Mouse (Mus musculus) kidney, postnatal 4 days (tissue): Measurements from ENCODE around the gene Syngap1.
"Not testable (repeated sequence)": the region's sequence is repeated elsewhere in the genome, so short reads cannot be mapped to it uniquely, and the experiment has no call there.

ENCODE experiments used
- DNase-seq, 2 experiments: peaks; one replicate each; pipeline ENCODE4 v3.0.0; 2021; ENCODE audit warnings: mixed read lengths in 2 of 2

The Syngap1 gene

DNA sequence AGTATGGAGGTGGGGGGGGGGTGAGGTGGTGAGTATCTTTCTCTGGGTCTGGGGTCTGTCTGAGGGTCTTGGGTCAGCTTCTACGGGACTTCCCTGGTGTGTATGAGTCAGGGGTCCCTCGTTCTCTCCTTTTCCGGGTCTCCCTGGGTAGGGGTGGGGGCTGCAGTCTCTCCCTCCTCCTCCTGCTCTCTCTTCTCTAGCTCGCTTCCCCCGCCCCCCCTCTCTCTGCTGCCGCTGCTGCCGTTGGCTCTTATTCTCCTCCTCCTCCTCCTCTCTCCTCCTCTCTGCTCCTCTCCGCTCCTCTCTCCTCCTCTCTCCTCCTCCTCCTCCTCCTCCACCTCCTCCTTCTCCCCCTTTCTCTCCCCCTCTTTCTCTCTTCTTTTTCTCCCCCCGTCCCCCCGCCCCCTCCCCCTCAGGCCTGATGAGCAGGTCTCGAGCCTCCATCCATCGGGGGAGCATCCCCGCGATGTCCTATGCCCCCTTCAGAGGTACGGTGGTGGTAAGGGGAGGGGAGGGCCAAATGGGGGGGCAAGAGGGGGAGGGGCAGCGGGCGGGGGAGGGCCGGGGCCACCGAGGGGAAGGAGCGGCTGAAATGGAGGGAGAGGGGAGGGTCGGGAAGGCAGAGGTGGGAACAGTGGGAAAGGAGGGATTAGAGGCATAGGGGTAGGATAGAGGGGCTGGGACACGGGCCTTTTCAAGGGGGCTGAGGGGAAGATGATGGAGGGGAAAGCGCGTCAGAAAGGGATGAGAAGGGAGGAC lies at the start of gene Syngap1:
Syngap1 (plus strand) TSS at position 223 of the 759 bp plus-strand sequence.
- DNase-seq, result peak; percentile 75 to 80

DNA sequence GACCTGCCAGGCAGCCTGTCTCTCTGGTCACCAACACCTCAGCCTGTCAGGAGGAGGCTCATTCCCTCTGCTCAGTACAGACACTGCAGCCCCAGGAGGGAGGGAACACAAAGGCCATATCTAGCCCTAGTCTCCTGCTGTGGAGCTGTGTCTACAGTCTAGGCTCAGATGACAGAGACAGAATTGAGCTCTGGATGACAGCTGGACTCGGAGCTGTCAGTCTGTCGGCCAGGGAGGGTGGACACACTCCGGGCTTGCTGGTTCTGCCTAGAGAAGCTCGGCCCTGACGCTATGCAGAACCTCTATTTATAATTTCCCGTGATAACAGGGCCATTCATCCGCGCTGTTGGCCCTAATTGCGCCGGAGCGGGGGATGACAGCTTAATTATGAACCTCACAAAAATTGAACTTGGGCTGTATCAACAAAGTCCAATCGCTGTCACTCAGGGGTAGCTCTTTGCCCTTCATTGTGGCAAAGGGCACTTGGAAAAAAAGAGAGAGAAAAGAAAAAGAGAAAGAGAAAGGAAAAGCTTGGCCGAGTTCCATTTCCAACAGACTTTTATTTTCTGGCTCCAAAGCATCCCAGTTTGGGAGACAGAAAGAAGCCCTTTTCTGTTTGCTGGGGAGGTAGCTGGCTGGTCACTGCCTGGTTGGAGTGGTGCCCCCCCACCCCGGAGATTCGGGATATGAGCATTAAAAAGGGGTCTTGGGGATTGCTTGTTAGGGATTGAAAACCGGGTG lies 48.2 kb upstream of the Syngap1 start:
- DNase-seq, result peak in 1 of 2 experiments; percentile 34

DNA sequence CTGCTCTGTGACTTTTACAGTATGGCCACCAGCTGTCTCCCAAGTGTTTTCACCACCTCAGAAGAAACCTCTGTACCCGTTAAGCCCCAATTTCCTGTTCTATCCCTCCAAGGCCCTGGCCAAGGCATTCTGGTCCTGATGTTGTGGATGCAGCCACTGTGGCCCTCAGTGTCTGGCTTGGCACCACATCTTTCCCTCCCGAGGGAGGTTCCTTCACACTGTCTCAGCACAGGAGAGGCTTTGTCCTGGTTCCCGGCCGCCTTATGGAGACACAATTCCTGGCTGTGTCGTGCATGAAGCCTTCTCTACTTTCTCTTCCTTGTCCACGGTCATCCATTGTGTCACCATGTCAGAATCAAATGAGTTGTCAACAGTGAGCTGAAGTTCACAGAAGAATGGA lies 47.6 kb upstream of the Syngap1 start:
- DNase-seq, result no peak

DNA sequence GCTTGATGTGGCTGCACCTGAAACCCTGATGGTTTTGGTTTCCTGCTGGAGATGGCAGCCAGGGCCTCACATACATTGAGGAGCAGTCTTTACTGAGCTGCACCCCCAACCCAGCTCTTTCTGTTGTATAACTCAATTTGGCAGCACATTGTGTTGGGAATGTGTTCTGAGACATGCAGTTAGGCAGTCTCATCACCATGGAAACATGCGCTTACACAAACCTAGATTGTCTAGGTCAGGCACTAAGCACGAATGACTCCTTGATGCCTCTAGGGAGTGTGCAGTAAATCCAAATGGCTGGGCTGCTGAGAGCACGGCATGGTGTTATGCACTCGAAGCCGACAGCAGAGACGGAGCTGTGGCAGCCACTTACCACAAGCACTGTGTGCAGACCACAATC lies 46.7 kb upstream of the Syngap1 start:
- no peak for DNase-seq

DNA sequence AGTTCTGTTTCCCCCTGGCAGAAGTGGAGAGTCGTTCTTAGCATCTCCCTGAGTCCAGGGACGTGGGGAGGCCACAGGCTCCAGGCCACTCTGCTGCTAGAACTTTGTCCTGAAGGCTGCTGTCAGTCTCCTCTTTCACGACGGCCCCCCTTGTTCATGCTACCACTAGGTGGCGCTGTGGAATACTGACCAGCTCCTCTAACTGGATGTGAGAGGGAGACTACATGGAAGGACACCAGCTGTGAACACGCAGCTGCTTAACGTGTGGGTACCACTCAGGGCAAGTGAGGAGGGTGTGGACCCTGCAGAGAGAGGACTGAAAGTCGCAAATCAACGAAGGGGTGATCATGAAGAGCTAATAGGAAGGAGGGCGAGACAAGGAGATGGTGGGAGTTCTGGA lies 45.5 kb upstream of the Syngap1 start:
- DNase-seq, result peak; percentile 79 to 84

DNA sequence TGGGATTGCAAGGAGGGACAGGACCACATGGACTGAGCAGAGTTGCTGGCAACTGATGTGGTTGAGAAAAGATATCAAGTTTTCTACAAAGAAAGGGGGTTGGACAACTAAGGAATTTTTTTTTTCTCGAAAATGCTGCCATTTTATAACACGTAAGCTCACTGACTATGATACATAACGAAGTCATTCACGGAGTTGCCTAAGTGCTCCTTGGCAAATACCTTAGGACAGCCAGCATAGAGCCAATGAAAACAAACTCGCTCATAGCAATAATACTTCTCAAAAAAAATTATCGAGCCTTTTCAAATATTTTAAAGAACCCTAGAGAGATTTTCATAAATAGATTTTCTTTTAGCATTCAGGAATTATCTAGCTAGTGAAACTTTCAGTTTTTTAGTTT lies 40.1 kb upstream of the Syngap1 start:
- no peak for DNase-seq

DNA sequence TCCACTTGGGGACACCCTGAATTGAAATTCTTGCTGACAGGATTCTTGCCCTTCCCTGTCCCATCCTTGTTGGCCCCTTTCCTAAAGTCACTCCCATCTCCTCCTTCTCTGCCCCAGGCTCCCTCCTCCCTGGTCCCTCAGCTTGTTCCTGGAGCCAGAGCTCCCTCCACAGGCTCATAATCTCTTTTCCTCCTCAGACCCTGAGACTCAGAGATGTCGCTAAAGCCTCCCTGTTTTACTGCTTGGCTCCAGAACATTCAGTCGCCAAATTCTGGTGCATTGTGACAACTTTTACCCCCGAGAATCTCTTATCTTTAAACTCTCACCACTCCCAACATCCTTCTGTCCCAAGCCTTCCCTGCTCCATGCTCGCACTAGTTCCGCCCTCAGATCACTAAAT lies 36.7 kb upstream of the Syngap1 start:
- no peak for DNase-seq

DNA sequence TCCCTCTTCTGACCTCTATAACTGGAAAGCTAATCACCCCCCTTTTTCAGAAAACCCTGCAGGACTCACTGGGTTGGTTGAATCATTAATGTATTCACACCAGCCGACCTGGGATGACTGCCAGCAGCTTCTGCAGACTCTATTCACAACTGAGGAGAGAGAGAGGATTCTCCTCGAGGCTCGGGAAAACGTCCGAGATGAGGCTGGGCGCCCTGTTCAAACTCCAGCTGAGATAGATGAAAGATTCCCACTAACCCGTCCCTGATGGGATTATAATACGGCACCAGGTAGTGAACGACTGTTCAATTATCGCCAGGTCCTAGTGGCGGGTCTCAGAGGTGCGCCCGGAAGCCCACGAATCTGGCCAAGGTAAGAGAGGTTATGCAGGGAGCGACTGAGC lies 33.5 kb upstream of the Syngap1 start:
- DNase-seq, result not testable (repeated sequence)

DNA sequence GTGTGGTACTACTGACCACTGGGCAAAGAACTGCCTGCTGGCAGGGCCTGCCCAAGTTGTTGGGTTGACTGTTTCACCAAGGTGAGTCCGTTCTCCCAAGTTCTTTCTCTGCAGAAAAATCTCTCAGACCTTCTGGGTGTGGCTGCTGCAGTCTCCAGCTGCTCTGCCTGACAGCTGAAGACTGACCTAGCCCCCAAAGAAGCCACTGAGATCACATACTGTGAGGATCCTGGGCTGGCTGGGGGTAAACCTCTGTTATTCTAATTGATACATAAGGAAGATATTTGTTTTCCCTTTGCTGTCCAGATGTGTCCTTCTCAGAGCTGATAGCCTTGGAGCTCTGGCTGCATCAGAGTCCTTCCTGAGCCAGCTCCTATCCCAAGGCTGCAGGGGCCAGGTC lies 25.8 kb upstream of the Syngap1 start:
- no peak for DNase-seq

DNA sequence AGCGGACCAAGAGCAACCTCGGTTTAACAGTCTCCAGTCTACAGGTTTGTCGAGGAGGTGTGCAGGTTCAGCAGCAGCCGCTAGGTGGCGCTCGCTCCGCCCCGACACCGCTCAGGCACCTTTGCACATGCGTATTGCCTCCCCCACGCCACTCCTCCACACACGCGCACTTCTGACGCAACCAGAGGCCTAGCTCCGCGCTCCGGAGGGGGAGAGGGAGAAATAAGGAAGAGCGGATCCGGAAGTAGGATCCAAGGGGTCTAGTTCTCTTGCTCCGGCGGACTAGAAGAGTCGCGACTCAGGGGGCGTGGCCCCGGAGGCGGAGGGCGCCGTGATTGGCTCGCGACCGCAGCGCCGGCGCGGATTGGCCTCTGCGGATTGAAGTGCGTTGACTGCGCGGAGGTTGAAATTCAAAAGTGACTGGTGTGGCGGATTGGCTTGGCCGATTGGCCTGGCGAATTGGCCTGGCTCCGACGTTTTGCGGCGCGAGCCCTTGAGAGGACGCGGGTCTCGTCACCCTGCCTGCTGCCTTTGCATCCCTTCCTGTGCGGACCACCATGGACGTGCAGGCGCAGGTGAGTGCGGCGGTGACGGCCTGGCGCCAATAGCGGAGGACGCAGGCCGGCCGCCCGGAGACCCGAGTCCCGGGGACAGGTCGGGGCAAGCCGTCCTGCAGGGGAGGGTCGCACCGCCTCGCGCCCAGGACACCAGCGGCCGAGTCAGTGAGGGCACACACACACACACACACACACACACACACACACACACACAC lies 24.2 kb upstream of the Syngap1 start, which contains the start of gene Kifc5b:
Kifc5b (plus strand) TSS at position 381 of the 772 bp plus-strand sequence.
- peak; percentile 100 for DNase-seq

DNA sequence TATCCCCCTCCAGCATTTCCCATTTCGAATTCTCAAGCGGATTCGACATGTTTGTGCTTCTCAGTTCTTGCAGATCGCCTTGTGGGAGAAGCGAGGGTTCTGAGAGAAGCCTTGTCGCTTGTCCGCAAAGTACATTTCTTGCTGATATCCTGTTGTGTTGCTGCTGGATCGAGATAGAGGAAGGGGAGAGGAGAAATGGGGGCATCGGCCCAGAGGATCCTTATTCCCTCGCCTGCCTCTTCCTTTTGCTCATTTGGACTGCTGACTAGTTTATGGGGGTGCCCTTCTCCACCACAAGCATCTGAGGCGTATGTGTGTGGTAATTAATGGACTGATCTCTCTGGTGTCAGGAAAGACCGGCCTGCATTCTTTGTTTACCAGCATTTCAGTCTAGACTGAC lies 23.5 kb upstream of the Syngap1 start:
- DNase-seq, result not testable (repeated sequence)

DNA sequence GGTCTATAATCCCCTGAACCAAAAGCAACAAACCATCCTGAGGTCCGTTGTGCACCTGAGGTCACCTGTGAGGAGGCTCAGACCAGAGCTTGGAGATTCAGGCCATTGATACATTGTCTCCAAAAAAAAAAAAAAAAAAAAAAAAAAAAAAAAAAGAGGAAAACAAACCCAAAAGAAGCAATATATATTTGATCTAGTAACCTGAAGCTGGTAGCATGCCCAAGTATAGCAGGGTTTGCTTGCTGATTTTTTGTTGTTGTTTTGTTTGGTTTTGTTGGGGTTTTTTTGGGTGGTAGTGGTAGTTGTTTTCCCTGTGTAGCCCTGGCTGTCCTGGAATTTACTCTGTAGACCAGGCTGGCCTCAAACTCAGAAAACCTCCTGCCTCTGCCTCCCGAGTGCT lies 22.7 kb upstream of the Syngap1 start:
- no peak for DNase-seq

DNA sequence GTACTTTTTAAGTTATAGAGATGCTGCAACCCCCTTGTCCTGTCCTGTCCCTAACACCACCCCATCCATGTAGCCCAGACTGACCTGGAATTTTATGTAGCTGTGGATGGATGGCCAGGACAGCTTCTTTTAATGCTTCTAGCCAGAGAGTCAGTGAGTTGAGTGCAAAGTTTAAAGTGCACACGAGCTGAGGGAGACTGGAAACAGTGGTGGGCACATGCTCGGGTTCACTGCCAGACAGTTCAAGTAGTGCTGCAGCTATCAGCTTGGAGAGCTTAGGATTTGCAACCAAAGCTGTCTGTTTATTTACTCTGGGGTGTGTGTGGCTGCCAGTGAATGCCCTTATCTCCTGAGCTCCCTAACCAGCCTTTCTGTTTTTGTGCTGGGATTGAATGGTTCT lies 21.5 kb upstream of the Syngap1 start:
- DNase-seq, result not testable (repeated sequence)

DNA sequence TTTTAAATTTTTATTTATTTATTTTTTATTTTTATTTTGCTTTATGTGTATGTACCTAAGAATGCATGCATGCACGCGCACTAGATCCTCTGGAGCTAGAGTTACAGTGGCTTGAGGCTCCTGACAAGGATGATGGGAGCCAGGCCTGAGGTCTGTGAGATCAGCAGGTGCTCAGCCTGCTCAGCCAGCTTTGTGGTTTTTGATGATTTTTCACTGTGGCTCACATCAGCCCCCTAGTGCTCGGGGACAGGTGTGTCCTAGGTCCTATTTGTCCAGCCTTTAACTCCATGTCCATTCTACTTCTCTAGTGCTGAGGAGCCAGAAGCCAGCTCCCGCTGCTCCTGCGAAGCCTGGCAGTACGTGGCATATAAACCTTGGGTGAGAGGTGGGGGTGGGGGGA lies 18.7 kb upstream of the Syngap1 start:
- not testable (repeated sequence) for DNase-seq

DNA sequence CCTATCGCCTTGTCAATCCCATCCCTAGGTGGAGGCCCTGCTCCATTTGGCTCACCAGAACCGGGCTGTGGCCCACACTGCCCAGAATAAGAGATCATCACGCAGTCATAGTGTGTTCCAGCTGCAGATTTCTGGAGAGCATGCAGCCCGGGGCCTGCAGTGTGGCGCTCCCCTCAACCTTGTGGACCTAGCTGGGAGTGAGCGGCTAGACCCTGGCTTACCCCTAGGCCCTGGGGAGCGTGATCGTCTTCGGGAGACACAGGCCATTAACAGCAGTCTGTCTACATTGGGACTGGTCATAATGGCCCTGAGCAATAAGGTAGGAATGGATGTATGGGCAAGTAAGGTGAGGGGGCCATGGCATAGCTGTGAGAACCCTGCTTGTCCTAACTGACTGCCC lies 15.6 kb upstream of the Syngap1 start:
- DNase-seq, result not testable (repeated sequence)

DNA sequence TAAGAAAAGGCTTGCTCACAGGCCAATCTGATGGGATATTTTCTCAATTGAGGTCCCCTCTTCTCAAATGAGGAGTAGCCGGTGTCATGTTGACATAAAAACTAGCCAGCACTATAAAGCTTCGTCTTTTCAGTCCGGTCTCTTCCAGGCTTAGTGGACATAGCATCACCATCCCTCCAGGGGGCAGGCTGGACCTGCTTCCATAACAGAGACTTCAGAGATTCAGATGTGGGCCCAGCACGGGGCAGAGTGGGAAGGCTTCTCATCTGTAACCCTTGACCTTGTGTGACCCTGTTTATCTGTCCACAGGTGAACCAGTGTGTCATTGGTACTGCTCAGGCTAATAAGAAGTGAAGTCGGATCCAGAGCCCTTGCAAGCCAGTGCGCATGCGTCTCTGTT lies 9.3 kb upstream of the Syngap1 start:
- DNase-seq, result peak; percentile 71 to 80

DNA sequence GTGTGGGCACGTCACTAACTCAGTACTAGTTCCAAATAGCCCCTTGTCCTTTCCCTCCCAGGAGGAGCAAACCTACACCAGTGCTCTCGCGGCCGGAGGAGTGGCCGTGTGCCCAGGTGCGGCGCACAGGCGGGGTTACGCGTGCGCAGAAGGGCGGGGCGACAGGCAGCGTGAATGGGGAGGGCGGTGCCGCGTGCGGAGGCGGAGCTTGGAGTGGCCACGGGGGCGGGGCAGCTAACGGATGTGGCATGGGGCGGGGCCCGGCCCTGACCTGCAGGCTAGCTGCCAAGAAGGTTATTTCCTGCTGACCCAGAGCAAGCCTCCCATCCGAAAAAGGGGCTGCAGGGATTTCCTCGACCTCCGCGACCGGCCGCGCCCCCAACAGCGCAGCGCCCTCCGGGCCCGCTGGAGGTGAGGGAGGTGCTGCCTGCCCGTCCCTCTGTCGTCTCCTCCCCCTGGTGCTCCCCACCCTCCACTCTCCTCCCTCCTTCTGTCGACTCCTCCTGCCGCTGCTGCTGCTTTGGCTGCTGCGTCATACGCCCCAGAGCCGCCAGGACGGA lies 8.1 kb upstream of the Syngap1 start, which contains the start of gene Phf1:
Phf1 (plus strand) TSS at position 214 of the 560 bp plus-strand sequence.
- DNase-seq, result peak; percentile 99

DNA sequence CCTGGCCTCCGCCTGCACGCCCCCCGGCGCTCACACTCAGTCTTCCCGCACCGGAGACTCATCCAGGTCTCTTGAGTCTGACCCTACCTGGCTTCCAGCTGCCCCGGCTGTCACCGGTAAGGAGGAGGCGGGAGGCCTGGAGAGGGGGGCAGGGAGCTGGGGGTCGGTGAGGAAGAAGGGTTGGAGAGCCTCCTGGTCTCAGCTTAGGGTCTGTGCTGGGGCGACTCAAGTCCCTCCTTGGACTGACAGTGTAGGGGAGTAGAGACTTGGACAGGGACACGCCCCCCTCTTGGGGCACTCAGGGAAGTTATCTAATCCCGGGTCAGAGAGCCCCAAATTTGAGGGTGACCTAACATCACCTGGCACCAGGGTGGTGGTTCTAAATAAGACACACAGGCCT lies 7.6 kb upstream of the Syngap1 start:
- DNase-seq, result no peak

DNA sequence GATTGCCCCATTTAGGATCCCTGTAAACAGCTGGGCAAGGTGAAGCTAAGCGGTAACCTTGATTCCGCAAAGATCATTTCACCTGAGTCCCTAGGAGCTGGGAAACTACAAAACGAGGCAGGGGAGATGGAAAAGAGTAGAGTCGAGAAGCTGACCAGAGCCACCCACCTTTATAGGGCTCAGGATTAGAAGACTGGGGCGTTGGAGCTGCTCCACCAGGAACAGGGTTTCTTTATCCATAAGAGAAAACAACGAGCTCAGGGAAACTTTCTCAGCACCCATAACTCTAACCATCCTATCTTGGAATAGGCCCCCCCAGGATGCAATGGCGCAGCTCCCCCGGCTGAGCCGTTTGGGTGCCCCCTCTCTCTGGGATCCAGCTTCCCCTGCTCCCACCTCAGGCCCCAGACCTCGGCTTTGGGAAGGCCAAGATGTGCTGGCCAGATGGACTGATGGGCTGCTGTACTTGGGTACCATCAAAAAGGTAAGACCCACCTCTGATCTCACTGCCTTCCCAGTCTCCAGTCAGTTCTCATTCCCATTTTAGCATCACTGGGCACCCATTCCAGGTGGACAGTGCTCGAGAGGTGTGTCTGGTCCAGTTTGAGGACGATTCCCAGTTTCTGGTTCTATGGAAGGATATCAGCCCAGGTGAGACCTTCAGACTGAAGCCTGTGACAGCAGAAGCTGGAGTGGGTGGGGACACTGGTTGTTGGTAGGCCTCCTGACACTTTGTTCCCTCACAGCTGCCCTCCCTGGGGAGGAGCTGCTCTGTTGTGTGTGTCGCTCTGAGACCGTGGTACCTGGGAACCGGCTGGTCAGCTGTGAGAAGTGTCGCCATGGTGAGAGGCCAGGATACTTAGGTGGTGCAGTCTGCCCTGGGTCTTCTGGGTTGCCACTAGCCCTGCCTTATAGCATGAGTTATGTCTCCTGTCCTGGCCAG lies 6.9 kb upstream of the Syngap1 start:
- DNase-seq, result no peak

DNA sequence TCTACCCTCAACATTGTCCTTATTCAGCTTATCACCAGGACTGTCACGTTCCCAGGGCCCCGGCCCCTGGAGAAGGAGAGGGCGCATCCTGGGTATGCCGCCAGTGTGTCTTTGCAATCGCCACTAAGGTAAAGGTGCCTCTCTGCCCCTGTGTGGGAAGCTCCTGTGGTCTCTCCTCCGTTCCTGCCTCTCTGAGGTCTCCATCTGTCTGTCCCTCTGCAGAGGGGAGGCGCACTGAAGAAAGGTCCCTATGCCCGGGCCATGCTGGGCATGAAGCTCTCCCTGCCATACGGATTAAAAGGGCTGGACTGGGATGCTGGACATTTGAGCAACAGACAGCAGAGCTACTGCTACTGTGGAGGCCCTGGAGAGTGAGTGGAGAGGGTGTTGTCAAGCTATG lies 6.0 kb upstream of the Syngap1 start:
- no peak for DNase-seq

DNA sequence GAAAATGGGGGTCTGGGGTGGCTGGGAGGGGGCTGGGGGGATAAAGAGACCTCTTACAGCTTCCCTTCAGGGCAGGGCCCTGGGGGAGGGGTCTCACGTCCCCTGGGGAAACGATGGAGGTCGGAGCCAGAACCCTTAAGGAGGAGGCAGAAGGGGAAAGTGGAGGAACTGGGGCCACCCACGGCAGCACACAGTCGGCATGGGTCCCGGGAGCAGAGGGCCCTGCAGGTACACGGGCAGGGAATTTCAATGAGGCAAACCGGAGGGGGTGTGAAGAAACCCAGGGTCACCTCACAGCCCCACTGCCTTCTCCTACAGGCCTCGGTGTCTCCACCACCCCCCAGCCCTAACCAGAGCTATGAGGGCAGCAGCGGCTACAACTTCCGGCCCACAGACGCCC lies 4.6 kb upstream of the Syngap1 start:
- DNase-seq, result no peak
